Mouse (Mus musculus) kidney, adult 2 months (tissue): ENCODE data around the gene Det1.

Source experiments
- CTCF ChIP-seq: fragments of 200-500 bp; conservative IDR thresholded peaks from 2 replicates; pipeline ENCODE4 v1.5.1; 2011; ENCODE audit warnings: low read depth, mild to moderate bottlenecking, control low read depth, low read length, moderate library complexity, mixed read lengths; ENCODE audit not compliant: insufficient read depth, insufficient read length
- POLR2A ChIP-seq: fragments of 200-500 bp; IDR thresholded peaks from one replicate; pipeline ENCODE4 v1.6.1; 2011; ENCODE audit warnings: low read depth, low read length, control low read depth

GRCm38 (mm10) chr7:78814766-78815165 is 32.3 kb downstream of the Det1 start:
- TF ChIP-seq CTCF (no peak), POLR2A (no peak)
